27 mouse cellular contexts compared by ENCODE assay signal in genomic region chr13:98121993-98122392, GRCm38 (mm10).
A peak's percentile ranks its signal among the peaks of the same experiment; 100 is the strongest.
DNase-seq lines count a peak whose midpoint lies in the region; ATAC-seq and TF ChIP-seq lines count a peak whose summit lies in the region.
"Had no signal": no experiment of that assay in that cellular context is flagged by ENCODE, and none has a peak within 500 bp of the region (broad histone marks: within the 10 kb centered on the region; RNA-seq: fewer than 3 reads in every experiment).

No protein-coding gene starts in this region.

- WGBS in kidney, postnatal 0 days, result 61% methylated on average over 5 of the region's 5 CpGs
- WGBS in stomach, postnatal 0 days, result 41% methylated on average over 5 of the region's 5 CpGs

- no peak overlapping the region for H3K4me2 ChIP-seq in kidney, postnatal 0 days (ENCODE audit: low read length)
- H3K4me2 ChIP-seq in stomach, postnatal 0 days (replicated peaks; ENCODE audit: low read depth), result no peak overlapping the region
- H3K4me2 ChIP-seq: embryonic facial prominence, embryonic 13.5 days; heart, embryonic 12.5 days; hindbrain, embryonic 15.5 days; limb, embryonic 12.5 days; liver, embryonic 15.5 days; lung, embryonic 15.5 days; midbrain, embryonic 13.5 days had no signal

- ATAC-seq in kidney, postnatal 0 days (replicated peaks; ENCODE audit: low FRiP score, low read depth), result peak; percentile 65
- no peak for ATAC-seq in stomach, postnatal 0 days (ENCODE audit: low FRiP score, low TSS enrichment)
- ATAC-seq: forebrain, embryonic 14.5 days; inflammation-experienced regulatory T-cells, adult 6 months; midbrain, embryonic 13.5 days had no signal

- H3K36me3 ChIP-seq in kidney, postnatal 0 days (ENCODE audit: insufficient read depth, low read length), result no peaks in the 10 kb centered on the region
- H3K36me3 ChIP-seq in stomach, postnatal 0 days (ENCODE audit: control insufficient read depth, insufficient read depth, low read length), result no peaks in the 10 kb centered on the region
- H3K36me3 ChIP-seq: embryonic facial prominence, embryonic 13.5 days; heart, embryonic 12.5 days; hindbrain, embryonic 10.5 days; hindbrain, embryonic 15.5 days; limb, embryonic 12.5 days; liver, embryonic 15.5 days; lung, embryonic 15.5 days; midbrain, embryonic 13.5 days had no signal

- H3K4me3 ChIP-seq in kidney, postnatal 0 days (replicated peaks; ENCODE audit: low read depth, low read length), result no peak overlapping the region
- H3K4me3 ChIP-seq in brown adipose tissue, adult 24 weeks (ENCODE audit: insufficient read depth, low read depth, low read length), result no peak overlapping the region
- no peak overlapping the region for H3K4me3 ChIP-seq in stomach, postnatal 0 days (ENCODE audit: low read depth, low read length)
- H3K4me3 ChIP-seq: embryonic facial prominence, embryonic 13.5 days; heart, embryonic 12.5 days; hindbrain, embryonic 10.5 days; hindbrain, embryonic 15.5 days; limb, embryonic 12.5 days; liver, embryonic 15.5 days; lung, embryonic 15.5 days; midbrain, embryonic 13.5 days had no signal

- TF ChIP-seq CTCF in kidney, postnatal 0 days (IDR thresholded peaks at IDR 0.05; ENCODE audit: low read depth), result no peak
- no peak for TF ChIP-seq CTCF in stomach, postnatal 0 days (IDR thresholded peaks at IDR 0.05; ENCODE audit: low read depth)

- no peaks in the 10 kb centered on the region; the same call in 1 of the 2 replicates for H3K4me1 ChIP-seq in kidney, postnatal 0 days (replicated peaks; ENCODE audit: insufficient read depth, low read length)
- peaks cover 48% of the 10 kb centered on the region for H3K4me1 ChIP-seq in brown adipose tissue, adult 24 weeks (ENCODE audit: control insufficient read depth, insufficient read depth, insufficient read length, low read length)
- H3K4me1 ChIP-seq in stomach, postnatal 0 days (replicated peaks; ENCODE audit: control insufficient read depth, insufficient read depth), result peaks cover 8% of the 10 kb centered on the region
- H3K4me1 ChIP-seq: hindbrain, embryonic 15.5 days had no signal

- TF ChIP-seq EP300 in stomach, postnatal 0 days (optimal IDR thresholded peaks at IDR 0.05), result no peak

- DNase-seq in kidney, postnatal 0 days (ENCODE audit: low spot score), result no peak
- DNase-seq in kidney, postnatal 4 days, result no peak
- DNase-seq in NIH3T3 (ENCODE audit: low read depth), result peak; percentile 29
- no peak for DNase-seq in stomach, postnatal 0 days (ENCODE audit: low spot score)
- DNase-seq in MN1 (ENCODE audit: low spot score), result no peak
- DNase-seq: adrenal gland, postnatal 14 days; B cell, adult 2 months; cerebellum, adult 11-12 months; cerebellum, adult 9-11 months; embryo, embryonic 11 days; gastrocnemius, postnatal 14 days; heart, adult 18-20 months; heart, postnatal 10 days; kidney, adult 11 months; right cerebral cortex, postnatal 14 days had no signal

- H3K27me3 ChIP-seq in kidney, postnatal 0 days (ENCODE audit: insufficient read depth, low read length), result no peaks in the 10 kb centered on the region
- no peaks in the 10 kb centered on the region for H3K27me3 ChIP-seq in stomach, postnatal 0 days (ENCODE audit: control insufficient read depth, insufficient read depth, low read length)
- H3K27me3 ChIP-seq: embryonic facial prominence, embryonic 13.5 days; heart, embryonic 12.5 days; hindbrain, embryonic 15.5 days; limb, embryonic 12.5 days; liver, embryonic 15.5 days; lung, embryonic 15.5 days; midbrain, embryonic 13.5 days had no signal

- no peaks in the 10 kb centered on the region for H3K9me3 ChIP-seq in kidney, postnatal 0 days (replicated peaks; ENCODE audit: low read length)
- H3K9me3 ChIP-seq in stomach, postnatal 0 days (ENCODE audit: control insufficient read depth, low read length), result no peaks in the 10 kb centered on the region
- H3K9me3 ChIP-seq: embryonic facial prominence, embryonic 13.5 days; heart, embryonic 12.5 days; hindbrain, embryonic 10.5 days; hindbrain, embryonic 15.5 days; liver, embryonic 15.5 days; lung, embryonic 15.5 days; midbrain, embryonic 13.5 days had no signal

- no peak overlapping the region for H3K9ac ChIP-seq in kidney, postnatal 0 days (ENCODE audit: low read depth, low read length)
- H3K9ac ChIP-seq in stomach, postnatal 0 days (ENCODE audit: low read length), result no peak overlapping the region
- H3K9ac ChIP-seq: embryonic facial prominence, embryonic 13.5 days; heart, embryonic 12.5 days; hindbrain, embryonic 15.5 days; limb, embryonic 12.5 days; liver, embryonic 15.5 days; lung, embryonic 15.5 days; midbrain, embryonic 13.5 days had no signal

- H3K27ac ChIP-seq in kidney, postnatal 0 days, result no peak overlapping the region
- H3K27ac ChIP-seq in brown adipose tissue, adult 24 weeks (replicated peaks; ENCODE audit: low read depth, low read length), result peak overlapping the region; percentile 26
- peak overlapping the region; percentile 41; the same call in 1 of the 2 replicates for H3K27ac ChIP-seq in stomach, postnatal 0 days (replicated peaks)
- H3K27ac ChIP-seq: embryonic facial prominence, embryonic 13.5 days; hindbrain, embryonic 10.5 days; hindbrain, embryonic 15.5 days; limb, embryonic 12.5 days; liver, embryonic 15.5 days; macrophage; midbrain, embryonic 13.5 days had no signal
